Mouse (Mus musculus) testis, adult 2 months (tissue): Measurements from ENCODE around the gene Spata33.

Experiments
- CTCF ChIP-seq: fragments of 200-500 bp; IDR thresholded peaks from 2 replicates; pipeline ENCODE4 v1.5.1; 2012; ENCODE audit warnings: low read depth, mild to moderate bottlenecking, inconsistent platforms, low read length, moderate library complexity; ENCODE audit not compliant: control insufficient read depth, insufficient read depth, insufficient replicate concordance
- POLR2A ChIP-seq: fragments of 200-500 bp; IDR thresholded peaks from 2 replicates; pipeline ENCODE4 v1.6.1; 2012; ENCODE audit warnings: low read depth, mild to moderate bottlenecking, inconsistent platforms, low read length, moderate library complexity; ENCODE audit not compliant: control insufficient read depth

DNA sequence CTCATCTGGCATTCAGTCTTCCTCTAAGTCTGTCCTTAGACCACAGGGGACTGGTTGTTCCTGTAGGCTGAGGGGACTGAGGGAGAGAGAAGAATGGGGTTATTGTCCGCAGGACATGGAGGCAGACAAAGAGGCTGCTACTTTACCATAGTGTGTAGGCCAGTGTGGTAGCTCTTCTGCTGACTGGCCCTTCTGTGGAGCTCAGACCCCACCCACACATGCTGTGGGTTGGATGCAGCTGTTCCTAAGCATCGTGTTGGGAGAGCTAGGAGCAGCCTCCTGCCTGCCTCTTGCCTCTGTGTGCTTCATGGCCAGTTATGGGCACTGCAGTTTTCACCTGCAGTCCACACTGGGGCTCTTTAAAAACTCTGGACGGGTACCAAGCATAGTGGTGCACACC is 44.5 kb downstream of the Spata33 start:
- TF ChIP-seq CTCF = no peak
- no peak for TF ChIP-seq POLR2A
